Mouse (Mus musculus): ENCODE measurements around the gene Als2cl.

The Als2cl gene

GRCm38 (mm10) chr9:110879191-110879920 is at the start of gene Als2cl:
Als2cl (plus strand) TSS chr9:110879870.
- no peak for DNase-seq

- DNase-seq, result peak; percentile 65
Measured at GRCm38 (mm10) chr9:110833021-110833420, 46.6 kb upstream of the Als2cl start.

- peak; percentile 10 for DNase-seq
Measured at GRCm38 (mm10) chr9:110834411-110834810, 45.3 kb upstream of the Als2cl start, which contains the start of gene Prss45. Prss45 (plus strand) TSS chr9:110834588.

- DNase-seq, result no peak
Measured at GRCm38 (mm10) chr9:110834961-110835360, 44.7 kb upstream of the Als2cl start.

GRCm38 (mm10) chr9:110836112-110836511 is 43.6 kb upstream of the Als2cl start:
- no peak for DNase-seq

- no peak for DNase-seq
Measured at GRCm38 (mm10) chr9:110840905-110841304, 38.8 kb upstream of the Als2cl start.

- DNase-seq, result no peak
Measured at GRCm38 (mm10) chr9:110841438-110841837, 38.2 kb upstream of the Als2cl start.

- no peak for DNase-seq
Measured at GRCm38 (mm10) chr9:110844206-110844605, 35.5 kb upstream of the Als2cl start, which contains the start of gene Prss46. Prss46 (plus strand) TSS chr9:110844506.

GRCm38 (mm10) chr9:110849162-110849561 is 30.5 kb upstream of the Als2cl start:
- no peak for DNase-seq

GRCm38 (mm10) chr9:110855903-110856302 is 23.8 kb upstream of the Als2cl start:
- no peak for DNase-seq

GRCm38 (mm10) chr9:110856920-110857319 is 22.8 kb upstream of the Als2cl start:
- DNase-seq, result no peak

GRCm38 (mm10) chr9:110857781-110858472 is 21.7 kb upstream of the Als2cl start, which contains the start of gene Prss50:
Prss50 (plus strand) TSS chr9:110857967.
- DNase-seq, result peak; percentile 60

GRCm38 (mm10) chr9:110858523-110858922 is 21.1 kb upstream of the Als2cl start:
- no peak for DNase-seq

- no peak for DNase-seq
Measured at GRCm38 (mm10) chr9:110858967-110859596, 20.6 kb upstream of the Als2cl start.

- peak; percentile 63 for DNase-seq
Measured at GRCm38 (mm10) chr9:110871030-110871429, 8.6 kb upstream of the Als2cl start.

- DNase-seq, result peak; percentile 78
Measured at GRCm38 (mm10) chr9:110873681-110874659, 5.7 kb upstream of the Als2cl start.

GRCm38 (mm10) chr9:110874660-110875191 is 4.9 kb upstream of the Als2cl start:
- DNase-seq, result no peak

- no peak for DNase-seq
Measured at GRCm38 (mm10) chr9:110875288-110875695, 4.4 kb upstream of the Als2cl start.

- no peak for DNase-seq
Measured at GRCm38 (mm10) chr9:110877353-110877752, 2.3 kb upstream of the Als2cl start.

GRCm38 (mm10) chr9:110877888-110878287 is 1.8 kb upstream of the Als2cl start:
- DNase-seq, result no peak

- DNase-seq, result peak; percentile 50
Measured at GRCm38 (mm10) chr9:110879998-110880561, 410 bp downstream of the Als2cl start, which contains the start of gene Tmie. Tmie (minus strand) TSS chr9:110880113.

- DNase-seq, result no peak
Measured at GRCm38 (mm10) chr9:110880772-110881171, 1.1 kb downstream of the Als2cl start.

Data from retina, postnatal 1 day (tissue).